Mouse (Mus musculus): ENCODE measurements around the gene Bach1. TPM values are rescaled to one million over a fixed set of nuclear protein-coding genes. Genes with fewer than 3 reads are reported as not detected.
"Not testable (repeated sequence)": the region's sequence is repeated elsewhere in the genome, so short reads cannot be mapped to it uniquely, and the experiment has no call there.

Bach1 gene
- polyA plus RNA-seq, 1 experiment, result 8.8 TPM

GRCm38 (mm10) chr16:87681848-87682247 lies 16.9 kb upstream of the Bach1 start:
- TF ChIP-seq TCF12 (IDR thresholded peaks at IDR 0.05; ENCODE audit: insufficient read depth, poor library complexity, severe bottlenecking) (no peak), SRF (IDR thresholded peaks at IDR 0.05; ENCODE audit: control insufficient read depth, insufficient read length, low read depth) (no peak), TCF3 (IDR thresholded peaks at IDR 0.05; ENCODE audit: insufficient read length, low read depth) (no peak), MYOG (IDR thresholded peaks at IDR 0.05; ENCODE audit: control insufficient read depth in 1 of 3, insufficient read depth in 1 of 3, insufficient read length in 2 of 3, low read depth in 2 of 3) (no peak), MAX (IDR thresholded peaks at IDR 0.05; ENCODE audit: low read depth) (no peak), POLR2AphosphoS2 (IDR thresholded peaks at IDR 0.05; ENCODE audit: insufficient read length, low read depth) (no peak), USF1 (IDR thresholded peaks at IDR 0.05; ENCODE audit: low read depth) (no peak), MYOD1 (IDR thresholded peaks at IDR 0.05; ENCODE audit: control insufficient read depth in 1 of 3, insufficient read length in 2 of 3, low read depth in 2 of 3) (no peak), POLR2A (IDR thresholded peaks at IDR 0.05; ENCODE audit: insufficient read length, low read depth) (no peak), CEBPB (IDR thresholded peaks at IDR 0.05; ENCODE audit: insufficient read depth, poor library complexity, severe bottlenecking) (no peak), E2F4 (IDR thresholded peaks at IDR 0.05; ENCODE audit: insufficient read depth) (no peak)
- H3K27me3 ChIP-seq (ENCODE audit: control insufficient read depth, insufficient read depth, insufficient read length), result no peaks in the 10 kb centered on the region
- H3K4me2 ChIP-seq (ENCODE audit: low read depth), result no peak overlapping the region
- no peaks in the 10 kb centered on the region for H3K36me3 ChIP-seq (ENCODE audit: control insufficient read depth, insufficient read depth)
- no peaks in the 10 kb centered on the region for H3K79me2 ChIP-seq (ENCODE audit: control insufficient read depth, insufficient read depth)
- H3ac ChIP-seq (ENCODE audit: control insufficient read depth, insufficient read length), result no peak overlapping the region
- no peak overlapping the region for H3K4me3 ChIP-seq

DNA sequence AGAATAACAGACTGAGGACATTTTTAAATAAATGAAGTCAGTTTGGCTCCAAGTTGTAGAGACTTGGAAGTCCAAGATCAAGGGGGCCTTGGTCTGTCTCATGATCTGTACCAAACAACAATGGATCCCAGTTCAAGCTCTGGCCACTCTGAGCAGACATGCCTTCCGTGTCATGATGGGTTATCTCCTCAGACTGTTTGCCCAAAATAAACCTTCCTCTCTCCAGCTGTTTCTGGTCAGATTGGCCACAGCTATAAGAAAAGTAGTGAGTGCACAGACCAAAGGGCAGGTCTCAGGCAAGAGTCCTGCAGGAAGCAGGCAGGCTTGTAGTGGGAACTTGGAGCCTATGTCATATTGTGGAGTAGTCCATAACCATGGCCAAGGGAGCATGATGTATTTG lies 12.3 kb upstream of the Bach1 start:
- Histone ChIP-seq H3K36me3 (ENCODE audit: control insufficient read depth, insufficient read depth) (no peaks in the 10 kb centered on the region), H3K79me2 (ENCODE audit: control insufficient read depth, insufficient read depth) (no peaks in the 10 kb centered on the region), H3K4me3 (no peak overlapping the region), H3K4me2 (ENCODE audit: low read depth) (no peak overlapping the region), H3K27me3 (ENCODE audit: control insufficient read depth, insufficient read depth, insufficient read length) (no peaks in the 10 kb centered on the region), H3ac (ENCODE audit: control insufficient read depth, insufficient read length) (no peak overlapping the region)
- TF ChIP-seq MYOG (IDR thresholded peaks at IDR 0.05; ENCODE audit: control insufficient read depth in 1 of 3, insufficient read depth in 1 of 3, insufficient read length in 2 of 3, low read depth in 2 of 3) (peak in 1 of 3 experiments; percentile 41), MAX (IDR thresholded peaks at IDR 0.05; ENCODE audit: low read depth) (no peak), TCF3 (IDR thresholded peaks at IDR 0.05; ENCODE audit: insufficient read length, low read depth) (no peak), POLR2AphosphoS2 (IDR thresholded peaks at IDR 0.05; ENCODE audit: insufficient read length, low read depth) (no peak), TCF12 (IDR thresholded peaks at IDR 0.05; ENCODE audit: insufficient read depth, poor library complexity, severe bottlenecking) (no peak), REST (IDR thresholded peaks at IDR 0.05; ENCODE audit: insufficient read depth, insufficient read length) (no peak), POLR2A (IDR thresholded peaks at IDR 0.05; ENCODE audit: insufficient read length, low read depth) (no peak), MYOD1 (IDR thresholded peaks at IDR 0.05; ENCODE audit: control insufficient read depth in 1 of 3, insufficient read length in 2 of 3, low read depth in 2 of 3) (no peak)

- TF ChIP-seq TCF12 (IDR thresholded peaks at IDR 0.05; ENCODE audit: insufficient read depth, poor library complexity, severe bottlenecking) (no peak), TCF3 (IDR thresholded peaks at IDR 0.05; ENCODE audit: insufficient read length, low read depth) (no peak), POLR2AphosphoS2 (IDR thresholded peaks at IDR 0.05; ENCODE audit: insufficient read length, low read depth) (no peak), MYOD1 (IDR thresholded peaks at IDR 0.05; ENCODE audit: control insufficient read depth in 1 of 3, insufficient read length in 2 of 3, low read depth in 2 of 3) (no peak), E2F4 (IDR thresholded peaks at IDR 0.05; ENCODE audit: insufficient read depth) (no peak), POLR2A (IDR thresholded peaks at IDR 0.05; ENCODE audit: insufficient read length, low read depth) (no peak), MYOG (IDR thresholded peaks at IDR 0.05; ENCODE audit: control insufficient read depth in 1 of 3, insufficient read depth in 1 of 3, insufficient read length in 2 of 3, low read depth in 2 of 3) (no peak), MAX (IDR thresholded peaks at IDR 0.05; ENCODE audit: low read depth) (no peak), SRF (IDR thresholded peaks at IDR 0.05; ENCODE audit: control insufficient read depth, insufficient read length, low read depth) (no peak), CEBPB (IDR thresholded peaks at IDR 0.05; ENCODE audit: insufficient read depth, poor library complexity, severe bottlenecking) (no peak), REST (IDR thresholded peaks at IDR 0.05; ENCODE audit: insufficient read depth, insufficient read length) (no peak), USF1 (IDR thresholded peaks at IDR 0.05; ENCODE audit: low read depth) (no peak)
- Histone ChIP-seq H3K4me2 (ENCODE audit: low read depth) (no peak overlapping the region), H3K4me3 (no peak overlapping the region), H3ac (ENCODE audit: control insufficient read depth, insufficient read length) (no peak overlapping the region), H3K36me3 (ENCODE audit: control insufficient read depth, insufficient read depth) (no peaks in the 10 kb centered on the region), H3K79me2 (ENCODE audit: control insufficient read depth, insufficient read depth) (no peaks in the 10 kb centered on the region), H3K27me3 (ENCODE audit: control insufficient read depth, insufficient read depth, insufficient read length) (no peaks in the 10 kb centered on the region)
These were observed 11.4 kb upstream of the Bach1 start for GRCm38 (mm10) chr16:87687346-87687745.

DNA sequence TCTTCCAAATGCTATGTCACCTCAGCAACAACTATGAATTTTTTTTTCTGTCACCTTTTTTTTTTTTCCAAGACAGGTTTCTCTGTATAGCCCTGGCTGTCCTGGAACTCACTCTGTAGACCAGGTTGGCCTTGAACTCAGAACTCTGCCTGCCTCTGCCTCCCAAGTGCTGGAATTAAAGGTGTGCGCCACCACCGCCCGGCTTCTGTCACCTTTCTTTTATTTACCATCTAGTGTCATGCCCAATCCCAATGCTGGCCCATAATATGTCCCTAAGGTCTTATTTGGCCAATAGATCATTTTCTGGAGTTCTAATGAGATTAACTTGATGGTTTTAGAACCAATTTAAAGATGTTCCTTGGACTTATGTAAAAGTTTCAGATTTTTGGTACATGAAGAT lies 10.4 kb upstream of the Bach1 start:
- not testable (repeated sequence) for H3K4me3 ChIP-seq; H3K79me2 ChIP-seq (ENCODE audit: control insufficient read depth, insufficient read depth); H3ac ChIP-seq (ENCODE audit: control insufficient read depth, insufficient read length); H3K4me2 ChIP-seq (ENCODE audit: low read depth); H3K36me3 ChIP-seq (ENCODE audit: control insufficient read depth, insufficient read depth); H3K27me3 ChIP-seq (ENCODE audit: control insufficient read depth, insufficient read depth, insufficient read length)

DNA sequence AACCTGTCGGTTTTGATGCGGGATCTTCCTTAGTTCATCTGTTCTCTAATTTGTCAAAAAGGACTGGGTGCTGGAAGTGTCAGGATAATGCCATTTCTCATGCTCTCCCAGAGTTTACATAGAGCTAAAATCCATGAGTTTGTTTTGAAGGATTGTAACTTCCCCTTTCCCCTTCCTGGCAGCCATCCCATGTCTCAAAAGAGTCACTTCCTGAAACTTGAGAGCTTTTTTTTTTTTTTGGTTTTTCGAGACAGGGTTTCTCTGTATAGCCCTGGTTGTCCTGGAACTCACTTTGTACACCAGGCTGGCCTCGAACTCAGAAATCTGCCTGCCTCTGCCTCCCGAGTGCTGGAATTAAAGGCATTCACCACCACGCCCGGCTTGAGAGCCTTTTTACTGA lies 9.9 kb upstream of the Bach1 start:
- H3K79me2 ChIP-seq (ENCODE audit: control insufficient read depth, insufficient read depth); H3K4me3 ChIP-seq; H3K36me3 ChIP-seq (ENCODE audit: control insufficient read depth, insufficient read depth); H3K27me3 ChIP-seq (ENCODE audit: control insufficient read depth, insufficient read depth, insufficient read length); H3ac ChIP-seq (ENCODE audit: control insufficient read depth, insufficient read length): not testable (repeated sequence)
- peak overlapping the region; percentile 24 for H3K4me2 ChIP-seq (ENCODE audit: low read depth)

All from myocyte (in vitro differentiated cells).